Mouse (Mus musculus) bone marrow, adult 2 months (tissue): ENCODE results near the gene Ddc. TPM values are rescaled to one million over a fixed set of nuclear protein-coding genes. Genes with fewer than 3 reads are reported as not detected.

ENCODE experiments used
- H3K27ac ChIP-seq: fragments of 200-500 bp; 2 replicates; pipeline ENCODE4 v1.5.1; 2012; ENCODE audit warnings: low read depth, mild to moderate bottlenecking, control low read depth, inconsistent platforms, low read length; ENCODE audit not compliant: control insufficient read depth, poor library complexity, insufficient read depth
- H3K4me1 ChIP-seq: fragments of 200-500 bp; 2 replicates; pipeline ENCODE4 v1.6.1; 2011; ENCODE audit warnings: low read length; ENCODE audit not compliant: control insufficient read depth, insufficient read depth
- H3K4me3 ChIP-seq: fragments of 200-500 bp; replicated peaks from 2 replicates; pipeline ENCODE3; 2011; ENCODE audit warnings: mild to moderate bottlenecking, low read depth, low read length, control low read depth; ENCODE audit not compliant: control insufficient read depth
- CTCF ChIP-seq: fragments of 200-500 bp; IDR thresholded peaks from 2 replicates; pipeline ENCODE4 v1.5.1; 2011; ENCODE audit warnings: low read length, control low read depth; ENCODE audit not compliant: control insufficient read depth, insufficient read depth
- POLR2A ChIP-seq: fragments of 200-500 bp; IDR thresholded peaks from 2 replicates; pipeline ENCODE4 v1.6.1; 2011; ENCODE audit warnings: low read depth, mild to moderate bottlenecking, control low read depth, low read length, borderline replicate concordance; ENCODE audit not compliant: control insufficient read depth
- WGBS: fragments of 180-500 bp; shearing (Covaris S2); methylation state at CpG from one replicate; pipeline ENCODE4 v1.1.7; 2018; 5-methylcytosine and 5-hydroxymethylcytosine counted together
- polyA plus RNA-seq: library from polyadenylated mRNA; stranded (reverse); fragments of >200 nt; gene quantifications from 2 replicates; pipeline ENCODE4 v1.2.4, GENCODE M21; 2011; ENCODE audit warnings: low replicate concordance; ENCODE audit not compliant: missing spikeins, insufficient read depth, insufficient read length

The Ddc gene
- polyA plus RNA-seq, 1 experiment: 2.0 TPM

DNA sequence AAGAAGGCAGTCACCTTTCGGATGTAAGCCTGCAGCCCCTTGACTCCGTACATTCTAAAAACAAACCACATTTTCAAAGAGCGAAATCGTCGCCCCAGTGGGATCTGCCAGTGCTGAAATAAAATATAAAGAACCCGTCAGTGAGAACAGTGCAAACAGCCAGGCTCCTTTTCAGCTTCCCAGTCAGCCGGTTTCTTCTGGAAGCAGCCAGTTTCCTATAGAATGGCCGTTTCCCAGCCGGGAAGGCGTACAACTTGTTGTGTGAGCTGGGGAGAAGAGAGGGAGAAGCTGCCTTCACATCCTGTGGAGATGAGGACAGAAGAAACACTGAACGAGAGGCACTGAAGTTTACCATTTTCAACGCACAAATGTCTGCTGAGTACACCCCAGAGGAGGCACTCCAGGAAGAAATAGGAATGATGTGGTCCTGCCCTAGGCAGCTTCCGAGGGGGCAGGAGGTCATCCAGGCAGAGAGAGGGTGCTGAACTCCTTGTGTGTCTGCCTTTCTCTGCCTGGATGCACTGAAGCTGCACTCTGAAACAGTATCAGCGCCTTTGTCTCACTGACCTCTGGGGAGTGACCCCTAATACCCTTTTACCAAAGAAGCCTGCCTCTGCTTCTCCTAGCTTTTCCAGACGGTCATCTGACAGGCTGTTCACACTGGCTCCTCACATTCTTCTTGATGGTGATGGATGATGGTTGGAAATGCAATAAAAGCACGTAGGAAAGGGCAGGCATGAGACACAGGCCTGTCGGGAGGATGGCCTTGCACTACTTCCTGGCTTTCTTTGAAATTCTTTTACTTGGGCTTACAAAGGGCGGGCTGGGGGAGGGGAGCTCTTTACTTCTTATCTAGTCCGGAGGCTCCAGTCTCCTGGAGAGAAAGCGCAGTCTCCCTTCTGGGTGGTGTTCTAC is 75.5 kb downstream of the Ddc start:
- Histone ChIP-seq H3K4me1 (no peaks in the 10 kb centered on the region), H3K27ac (no peak overlapping the region), H3K4me3 (no peak overlapping the region)
- TF ChIP-seq CTCF: no peak
- WGBS: 79% methylated on average over 20 of the region's 20 CpGs

DNA sequence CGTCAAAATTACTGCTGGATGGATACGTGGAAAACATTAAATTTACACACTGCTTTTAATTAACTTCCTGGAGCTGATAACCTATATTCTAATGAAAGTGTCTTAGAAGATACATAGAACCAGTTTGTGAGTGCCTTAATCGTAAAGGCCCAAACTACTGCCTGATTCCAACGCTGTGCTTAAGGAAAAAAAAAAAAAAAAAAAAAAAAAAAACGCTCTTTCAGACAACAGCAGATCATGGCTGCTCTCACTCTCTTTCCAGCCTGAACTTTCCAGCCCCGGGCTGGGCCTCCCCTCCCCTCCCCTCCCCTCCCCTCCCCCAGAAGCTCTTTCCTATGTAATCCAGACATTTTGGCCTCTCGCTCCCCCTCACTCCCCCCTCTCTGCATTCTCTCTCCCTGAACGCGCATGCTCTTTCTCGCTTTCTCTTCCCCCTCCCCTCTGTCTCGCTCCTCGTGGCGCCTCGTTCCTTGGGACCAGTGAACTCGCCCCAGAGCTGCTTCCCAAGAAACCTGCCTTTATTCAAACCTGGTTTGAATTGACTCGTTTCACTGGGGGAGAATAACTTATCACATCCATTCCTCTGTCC is 76.5 kb downstream of the Ddc start:
- no peak overlapping the region for H3K4me3 ChIP-seq
- no peaks in the 10 kb centered on the region for H3K4me1 ChIP-seq
- TF ChIP-seq CTCF (no peak), POLR2A (no peak)
- H3K27ac ChIP-seq: no peak overlapping the region
- 68% methylated on average over 16 of the region's 16 CpGs for WGBS

DNA sequence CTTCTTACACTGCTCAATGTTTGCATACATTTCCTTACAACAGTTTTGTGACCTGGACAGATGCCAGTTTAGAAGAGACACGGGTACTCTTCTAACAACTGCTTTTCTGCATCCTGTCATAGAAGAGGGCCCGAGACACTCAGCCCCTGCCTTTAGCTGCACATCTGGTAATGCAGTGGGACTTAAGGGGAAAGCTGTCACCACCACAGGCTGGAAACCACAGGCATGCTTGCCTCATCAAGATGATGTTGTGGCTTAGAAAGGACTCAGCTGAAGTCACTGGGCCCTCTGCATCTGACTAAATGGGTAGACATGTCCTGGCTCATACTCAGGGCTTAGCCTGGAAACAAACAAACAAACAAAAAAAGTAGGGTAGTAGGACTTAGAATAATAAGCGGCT is 77.2 kb downstream of the Ddc start:
- Histone ChIP-seq H3K4me3 (no peak overlapping the region), H3K4me1 (no peaks in the 10 kb centered on the region), H3K27ac (no peak overlapping the region)
- no peak for TF ChIP-seq CTCF
- TF ChIP-seq POLR2A: no peak
- 31% methylated on average over 3 of the region's 3 CpGs for WGBS

DNA sequence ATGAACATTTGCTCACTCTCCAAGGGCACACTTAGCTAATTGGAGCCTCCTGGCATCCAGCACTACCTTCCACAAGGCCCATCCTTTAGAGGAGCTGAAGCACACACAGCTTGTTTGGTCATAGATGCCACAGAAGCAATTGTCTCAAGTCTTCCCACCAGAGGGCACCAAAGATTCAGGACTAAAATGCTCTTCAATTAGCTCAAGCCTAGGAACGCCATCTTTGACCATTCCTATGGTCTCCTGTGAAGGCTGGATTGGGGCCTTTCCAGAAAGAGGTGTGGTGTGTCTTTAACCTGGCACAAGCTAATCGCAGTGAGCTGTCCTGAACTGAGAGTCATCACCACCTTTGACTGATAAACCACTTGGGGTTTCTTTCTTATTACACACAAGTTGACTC is 77.7 kb downstream of the Ddc start:
- no peak for TF ChIP-seq POLR2A
- peak; percentile 35; the same call in 1 of the 2 replicates for TF ChIP-seq CTCF
- Histone ChIP-seq H3K4me1 (no peaks in the 10 kb centered on the region), H3K27ac (no peak overlapping the region), H3K4me3 (no peak overlapping the region)
- WGBS: 5% methylated on average over 2 of the region's 2 CpGs

DNA sequence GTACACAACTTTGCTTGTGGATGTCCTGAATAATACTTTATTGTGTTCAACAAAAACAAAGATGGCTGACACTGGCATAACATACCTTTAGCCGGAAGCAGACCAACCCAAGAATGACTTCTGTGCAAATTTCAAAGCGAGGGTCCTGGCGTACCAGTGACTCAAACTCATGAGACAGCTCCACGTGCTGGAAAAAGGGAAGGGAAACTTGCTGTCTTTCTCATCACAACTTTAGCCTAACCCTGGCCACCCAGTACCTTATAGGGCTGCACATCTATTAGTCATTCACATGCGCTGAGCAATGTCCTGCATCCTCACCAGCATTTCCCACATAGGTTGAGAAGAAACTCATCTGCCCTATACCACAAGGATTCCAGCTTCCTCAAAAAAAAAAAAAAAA is 78.7 kb downstream of the Ddc start:
- TF ChIP-seq POLR2A: no peak
- no peak for TF ChIP-seq CTCF
- no peak overlapping the region for H3K27ac ChIP-seq
- WGBS: 74% methylated on average over 5 of the region's 5 CpGs
- no peaks in the 10 kb centered on the region for H3K4me1 ChIP-seq
- H3K4me3 ChIP-seq: no peak overlapping the region

DNA sequence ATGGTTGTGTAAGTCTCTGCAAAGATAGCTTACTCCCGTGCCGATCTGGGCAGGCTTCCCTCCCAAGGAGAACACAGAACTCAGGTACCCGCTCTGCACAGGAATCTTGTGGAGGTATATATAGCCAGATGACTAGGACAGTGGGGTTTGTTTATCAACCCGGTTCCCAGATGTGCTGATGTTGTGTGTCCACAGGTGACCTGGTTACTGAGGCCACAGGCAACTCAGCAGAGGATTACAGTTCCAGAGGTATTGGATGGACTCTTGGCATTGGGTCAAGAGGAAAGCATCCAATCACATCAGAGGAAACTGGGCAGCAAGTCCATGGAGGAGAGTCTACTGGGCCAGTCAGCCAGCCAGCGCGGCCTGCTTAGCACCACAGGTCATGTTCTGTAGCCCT is 79.1 kb downstream of the Ddc start:
- 94% methylated on average over 6 of the region's 6 CpGs for WGBS
- Histone ChIP-seq H3K27ac (no peak overlapping the region), H3K4me1 (no peaks in the 10 kb centered on the region), H3K4me3 (no peak overlapping the region)
- TF ChIP-seq CTCF (no peak), POLR2A (no peak)

DNA sequence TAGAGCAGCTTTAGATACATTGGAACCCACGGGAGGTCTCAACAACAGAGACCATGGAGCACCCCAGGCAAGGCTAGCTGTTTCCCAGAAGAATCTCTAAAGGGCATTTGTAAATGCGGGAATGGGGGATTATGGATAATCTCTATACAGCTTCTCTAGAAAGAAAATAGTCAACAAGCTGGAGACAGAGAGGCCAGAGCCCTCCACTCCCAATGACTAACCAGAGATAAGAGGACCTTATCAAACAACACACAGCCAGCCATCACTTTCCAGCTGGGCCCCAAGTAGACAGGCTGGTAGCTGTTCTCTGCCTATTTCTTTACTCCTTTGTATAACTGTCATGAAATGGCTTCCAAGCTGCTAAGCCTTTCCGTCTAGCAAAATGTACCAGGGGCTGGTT is 82.2 kb downstream of the Ddc start:
- WGBS: 65% methylated on average over 3 of the region's 3 CpGs
- H3K4me3 ChIP-seq: no peak overlapping the region

DNA sequence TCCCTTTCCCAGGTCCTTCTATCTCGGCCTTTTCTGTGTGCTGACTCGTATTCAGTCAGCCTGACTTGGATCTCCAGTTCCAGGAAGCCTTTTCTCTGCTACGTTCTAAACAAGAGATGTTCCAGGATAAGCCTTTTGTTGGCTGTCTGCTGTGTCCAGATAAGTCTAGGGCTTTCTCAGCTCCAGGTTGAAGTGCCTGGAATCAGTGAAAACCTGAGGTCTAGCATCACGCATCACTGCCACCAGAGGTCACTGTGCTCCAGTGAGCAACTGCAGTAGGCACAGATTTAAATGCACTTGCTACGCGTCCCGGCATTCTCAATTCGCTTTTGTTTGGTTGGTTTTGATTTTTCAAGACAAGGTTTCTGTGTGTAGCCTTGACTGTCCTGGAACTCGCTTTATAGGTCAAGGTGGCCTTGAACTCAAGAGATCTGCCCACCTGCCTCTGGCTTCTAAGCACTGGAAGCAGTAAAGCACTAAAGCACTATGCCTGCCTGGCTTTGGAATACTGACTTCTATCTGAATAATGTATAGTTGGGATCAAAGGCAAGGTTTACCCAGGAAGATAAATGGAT is 86.0 kb downstream of the Ddc start:
- 18% methylated on average over 9 of the region's 9 CpGs for WGBS
- Histone ChIP-seq H3K27ac (no peak overlapping the region), H3K4me3 (no peak overlapping the region), H3K4me1 (no peaks in the 10 kb centered on the region; the same call in 1 of the 2 replicates)
- TF ChIP-seq POLR2A (no peak), CTCF (peak; percentile 97)

More for the DNA sequence above, 82.2 kb downstream of the Ddc start:
- Histone ChIP-seq H3K27ac (no peak overlapping the region), H3K4me1 (no peaks in the 10 kb centered on the region; the same call in 1 of the 2 replicates)
- TF ChIP-seq POLR2A: no peak
- no peak for TF ChIP-seq CTCF

DNA sequence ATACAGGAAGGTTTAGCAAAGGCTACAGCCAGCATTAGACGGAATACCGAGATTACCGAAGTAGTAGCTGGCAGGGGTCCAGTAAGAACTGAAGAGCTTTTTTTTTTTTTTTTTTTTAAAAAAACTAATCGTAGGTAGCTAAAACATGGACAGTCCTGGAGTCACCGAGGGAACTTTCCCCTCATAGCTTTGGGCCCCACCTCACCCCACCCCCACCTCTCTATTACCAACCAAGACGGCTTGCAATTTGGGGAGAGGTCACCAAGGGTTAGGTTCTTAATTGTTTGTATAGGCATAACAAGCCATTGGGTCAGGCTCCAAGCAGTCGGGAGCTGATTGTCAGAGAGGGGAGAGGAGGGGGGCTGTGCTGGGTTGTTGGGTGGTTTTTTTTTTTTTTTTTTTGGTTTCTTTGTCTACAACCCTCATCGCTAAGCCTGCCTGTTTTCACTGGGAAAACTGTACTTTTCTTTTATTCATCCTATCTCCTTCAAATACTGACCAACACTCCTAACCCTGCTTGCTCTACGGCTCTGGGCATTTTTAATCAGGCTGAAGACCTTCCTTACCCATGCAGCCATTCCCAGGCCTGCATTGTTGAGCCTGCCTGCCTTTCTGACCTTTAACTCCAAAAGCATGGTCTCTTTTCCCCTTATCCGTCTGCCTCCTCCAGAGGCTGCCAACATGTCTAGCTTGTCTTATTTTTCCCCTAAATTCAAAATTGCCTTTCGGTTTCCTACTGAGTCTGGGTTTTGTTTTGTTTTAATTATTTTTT is 88.4 kb downstream of the Ddc start:
- TF ChIP-seq CTCF (no peak), POLR2A (no peak)
- Histone ChIP-seq H3K4me3 (peak overlapping the region; percentile 87), H3K4me1 (no peaks in the 10 kb centered on the region; the same call in 1 of the 2 replicates)

More for the DNA sequence above, 88.4 kb downstream of the Ddc start:
- H3K27ac ChIP-seq: peak overlapping the region; percentile 85
- WGBS: 25% methylated on average over 11 of the region's 11 CpGs
